Mouse (Mus musculus) stomach, embryonic 16.5 days (tissue): ENCODE results near the gene Pias4. TPM values are rescaled to one million over a fixed set of nuclear protein-coding genes. Genes with fewer than 3 reads are reported as not detected.
A peak's percentile ranks its signal among the peaks of the same experiment; 100 is the strongest.

ENCODE experiments used
- ATAC-seq: fragments of 200-750 bp; cut with Nextera tagmentation; 2 replicates; pipeline ENCODE4 v1.8.0; 2017; ENCODE audit warnings: moderate number of reproducible peaks, moderate TSS enrichment; ENCODE audit not compliant: insufficient read depth, low FRiP score
- H3K27ac ChIP-seq: fragments of 300-500 bp; sonication (generic); 2 replicates; pipeline ENCODE4 v1.5.1; 2014; ENCODE audit warnings: low read length
- H3K27me3 ChIP-seq: fragments of 300-500 bp; sonication (generic); 2 replicates; pipeline ENCODE4 v1.6.1; 2014; ENCODE audit warnings: low read length, control low read depth, mixed read lengths; ENCODE audit not compliant: control insufficient read depth, insufficient read depth
- H3K36me3 ChIP-seq: fragments of 300-500 bp; sonication (generic); 2 replicates; pipeline ENCODE4 v1.6.1; 2014; ENCODE audit warnings: low read length; ENCODE audit not compliant: control insufficient read depth, insufficient read depth
- H3K4me1 ChIP-seq: fragments of 300-500 bp; sonication (generic); 2 replicates; pipeline ENCODE4 v1.6.1; 2014; ENCODE audit warnings: low read length, control low read depth, mixed read lengths; ENCODE audit not compliant: control insufficient read depth, insufficient read depth
- H3K4me2 ChIP-seq: fragments of 300-500 bp; sonication (generic); 2 replicates; pipeline ENCODE4 v1.6.1; 2014; ENCODE audit warnings: low read depth, low read length, mixed read lengths
- H3K4me3 ChIP-seq: fragments of 300-500 bp; sonication (generic); replicated peaks from 2 replicates; pipeline ENCODE4 v1.5.1; 2014; ENCODE audit warnings: mild to moderate bottlenecking, low read length
- H3K9ac ChIP-seq: fragments of 300-500 bp; sonication (generic); 2 replicates; pipeline ENCODE4 v1.6.1; 2014; ENCODE audit warnings: low read length
- H3K9me3 ChIP-seq: fragments of 300-500 bp; sonication (generic); replicated peaks from 2 replicates; pipeline ENCODE4 v1.6.1; 2016; ENCODE audit warnings: low read length, control low read depth; ENCODE audit not compliant: control insufficient read depth
- WGBS: fragments of 180-500 bp; shearing (Covaris S2); extraction: QIAGEN DNeasy Blood & Tissue Kit; methylation state at CpG from one replicate; pipeline ENCODE4 v1.1.7; 2014; 5-methylcytosine and 5-hydroxymethylcytosine counted together
- polyA plus RNA-seq: library from polyadenylated mRNA; unstranded; fragments of >200 nt; fragmentation: Nextera tagmentation; extraction: Ambion mirVana; gene quantifications from 2 replicates; pipeline ENCODE4 v1.2.1, GENCODE M21; 2015

Gene Pias4
- polyA plus RNA-seq, 1 experiment from 2014 or later, result 34.8 TPM

DNA sequence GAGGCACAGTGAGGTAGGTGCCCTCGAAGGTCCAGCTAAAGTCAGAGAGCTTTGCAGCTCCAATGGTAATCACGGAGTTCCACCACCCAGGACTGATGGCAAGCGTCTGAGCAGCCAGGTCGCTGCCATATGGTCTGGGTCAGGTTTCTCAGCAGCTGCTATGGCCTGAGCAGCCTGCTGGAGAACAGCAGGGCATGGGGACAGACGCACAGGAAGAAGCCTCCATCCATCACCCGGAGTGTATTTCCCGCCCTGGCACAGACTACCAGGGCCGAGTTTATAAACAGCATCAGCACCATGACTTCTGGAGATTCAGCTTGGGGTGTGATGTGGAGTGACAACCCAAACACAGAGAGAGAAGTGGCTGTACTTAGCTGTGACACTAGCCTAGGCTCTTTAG lies 2.6 kb downstream of the Pias4 start:
- WGBS, result 59% methylated on average over 8 of the region's 8 CpGs
- Histone ChIP-seq H3K4me1 (peaks cover 18% of the 10 kb centered on the region), H3K9me3 (no peaks in the 10 kb centered on the region), H3K4me3 (no peak overlapping the region), H3K27me3 (no peaks in the 10 kb centered on the region), H3K4me2 (no peak overlapping the region), H3K9ac (no peak overlapping the region), H3K36me3 (peaks cover 13% of the 10 kb centered on the region; the same call in 1 of the 2 replicates), H3K27ac (no peak overlapping the region)
- no peak for ATAC-seq

DNA sequence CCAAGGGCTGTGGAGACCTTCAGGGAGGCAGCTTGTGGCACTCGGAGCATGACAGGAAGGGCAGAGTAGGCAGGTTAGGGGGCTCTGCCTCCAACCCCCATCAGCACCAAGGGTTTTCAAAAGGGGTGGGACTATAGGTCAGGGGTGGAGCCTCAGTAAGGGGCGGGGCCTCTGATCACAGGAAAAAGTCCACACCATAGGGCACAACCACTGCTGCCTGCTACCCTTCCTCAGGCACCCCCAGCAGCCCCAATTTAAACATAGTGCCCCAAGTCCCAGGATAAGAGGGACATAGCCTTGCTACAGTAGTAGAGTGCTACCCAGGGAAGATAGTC lies 5.4 kb downstream of the Pias4 start:
- H3K4me2 ChIP-seq, result no peak overlapping the region
- peaks cover 14% of the 10 kb centered on the region for H3K4me1 ChIP-seq
- H3K27ac ChIP-seq, result no peak overlapping the region
- no peaks in the 10 kb centered on the region for H3K27me3 ChIP-seq
- no peak overlapping the region for H3K4me3 ChIP-seq
- WGBS, result 67% methylated on average over 2 of the region's 2 CpGs
- H3K36me3 ChIP-seq, result peaks cover 21% of the 10 kb centered on the region; the same call in 1 of the 2 replicates
- no peak for ATAC-seq
- H3K9me3 ChIP-seq, result no peaks in the 10 kb centered on the region
- H3K9ac ChIP-seq, result no peak overlapping the region

DNA sequence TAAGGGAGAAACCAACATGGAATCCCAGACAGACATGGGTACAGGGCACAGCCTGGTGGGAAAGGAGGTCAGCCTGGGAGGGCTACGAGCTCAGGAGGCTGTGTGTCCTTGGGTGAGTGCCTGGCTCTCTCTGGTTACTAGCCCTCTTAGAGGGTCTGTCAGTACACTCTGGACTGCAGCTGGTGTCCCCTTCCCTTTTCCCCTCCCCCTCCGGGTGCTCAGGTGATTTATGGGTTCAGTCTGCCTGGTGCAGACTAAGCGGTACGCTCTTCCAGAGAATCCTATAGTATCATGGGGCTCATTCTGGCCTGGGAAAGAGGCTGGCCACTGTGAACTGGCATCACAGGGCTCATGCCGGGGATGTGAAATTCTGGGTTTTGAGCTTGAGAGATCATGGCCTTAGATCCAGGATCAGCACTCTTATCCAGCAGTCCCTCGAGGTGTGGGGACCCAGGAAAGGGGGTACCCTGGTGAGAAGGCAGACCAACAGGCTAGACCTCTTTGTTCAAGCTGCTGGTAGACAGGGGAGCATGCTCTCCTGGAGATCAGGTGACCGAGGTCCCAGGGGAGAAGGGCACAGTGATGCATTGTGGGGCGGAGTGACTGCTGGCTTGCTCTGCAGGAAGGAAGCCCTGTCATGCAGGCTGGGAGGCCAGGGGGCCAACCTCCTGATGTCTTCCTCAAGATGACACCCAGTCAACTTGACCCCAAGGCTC lies 6.0 kb downstream of the Pias4 start:
- 65% methylated on average over 8 of the region's 8 CpGs for WGBS
- H3K9ac ChIP-seq, result no peak overlapping the region
- H3K9me3 ChIP-seq, result no peaks in the 10 kb centered on the region
- H3K27ac ChIP-seq, result no peak overlapping the region
- H3K4me2 ChIP-seq, result no peak overlapping the region
- H3K4me3 ChIP-seq, result no peak overlapping the region
- peaks cover 26% of the 10 kb centered on the region; the same call in 1 of the 2 replicates for H3K36me3 ChIP-seq
- H3K4me1 ChIP-seq, result peaks cover 12% of the 10 kb centered on the region
- H3K27me3 ChIP-seq, result no peaks in the 10 kb centered on the region
- ATAC-seq, result no peak

DNA sequence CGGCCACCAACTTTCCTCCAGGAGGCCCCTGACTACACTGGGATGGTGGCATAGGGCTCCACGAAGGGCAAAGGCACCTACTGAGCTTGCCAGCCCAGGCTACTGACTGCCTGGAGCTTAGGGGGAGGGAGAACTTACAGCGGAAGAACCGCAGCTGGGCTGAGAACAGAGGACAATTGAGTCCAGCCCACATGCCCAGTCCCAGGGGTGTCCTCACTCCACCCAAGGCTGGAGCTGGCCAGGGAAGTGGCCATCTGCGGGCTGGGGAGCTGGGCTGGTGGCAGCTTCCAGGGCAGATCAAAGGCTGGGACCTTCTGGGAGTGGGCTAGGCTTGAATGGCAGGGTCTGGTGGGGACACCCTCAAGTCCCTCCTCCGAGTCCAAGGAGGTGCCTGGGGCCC lies 13.0 kb downstream of the Pias4 start:
- Histone ChIP-seq H3K4me3 (no peak overlapping the region), H3K4me2 (no peak overlapping the region), H3K27ac (peak overlapping the region; percentile 28), H3K4me1 (no peaks in the 10 kb centered on the region), H3K36me3 (peaks cover 47% of the 10 kb centered on the region), H3K9ac (0 out of 2 replicates have a peak overlapping the region, but pooled peaks have one; percentile 8), H3K27me3 (no peaks in the 10 kb centered on the region), H3K9me3 (no peaks in the 10 kb centered on the region)
- no peak for ATAC-seq
- whole genome bisulfite sequencing, result 79% methylated on average over 6 of the region's 6 CpGs

DNA sequence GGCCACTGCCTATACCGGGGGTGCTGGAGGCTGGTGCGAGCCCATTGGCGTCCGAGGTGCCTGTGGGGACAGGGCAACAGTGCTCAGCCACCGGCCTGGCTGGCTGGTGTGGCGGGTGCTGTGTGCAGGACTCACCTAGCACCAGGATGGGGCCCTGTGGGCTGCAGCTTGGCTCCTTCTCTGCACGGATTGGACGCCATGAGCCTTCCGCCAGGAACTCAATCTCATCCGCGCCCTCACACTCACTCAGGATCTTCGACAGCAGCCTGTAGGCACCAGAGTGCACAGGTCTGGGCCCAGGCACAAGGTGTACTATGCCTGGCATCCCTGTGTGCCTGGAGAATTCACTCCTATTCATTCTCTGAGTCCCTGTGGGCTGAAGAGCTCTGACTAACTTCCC lies 13.4 kb downstream of the Pias4 start:
- no peak for ATAC-seq
- no peak overlapping the region; the same call in 1 of the 2 replicates for H3K27ac ChIP-seq
- H3K4me2 ChIP-seq, result no peak overlapping the region
- no peak overlapping the region for H3K4me3 ChIP-seq
- H3K27me3 ChIP-seq, result no peaks in the 10 kb centered on the region
- H3K9ac ChIP-seq, result no peak overlapping the region
- WGBS, result 87% methylated on average over 12 of the region's 12 CpGs
- no peaks in the 10 kb centered on the region for H3K4me1 ChIP-seq
- no peaks in the 10 kb centered on the region for H3K9me3 ChIP-seq
- peaks cover 49% of the 10 kb centered on the region for H3K36me3 ChIP-seq

DNA sequence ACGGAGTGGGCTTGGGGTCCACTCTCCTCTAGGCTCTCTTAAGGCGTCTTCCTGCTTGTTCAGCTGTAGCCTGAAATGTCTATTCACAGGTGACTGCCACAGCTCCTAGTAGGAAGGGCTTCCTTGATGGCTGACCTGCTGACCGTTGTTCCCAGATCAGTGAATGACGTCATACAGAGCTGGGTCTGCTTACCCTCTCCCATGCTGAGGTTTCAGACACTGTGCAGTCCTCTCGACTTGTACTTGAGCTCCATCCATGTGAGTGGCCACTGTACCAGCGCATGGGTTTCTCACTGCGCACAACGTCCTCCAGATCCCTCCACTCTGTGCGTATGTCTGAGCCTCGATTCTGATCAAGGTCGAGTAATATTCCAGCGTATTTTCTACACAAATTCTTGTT lies 15.1 kb downstream of the Pias4 start:
- WGBS, result 67% methylated on average over 12 of the region's 12 CpGs
- Histone ChIP-seq H3K4me2 (no peak overlapping the region), H3K9me3 (no peaks in the 10 kb centered on the region), H3K36me3 (peaks cover 59% of the 10 kb centered on the region), H3K4me3 (no peak overlapping the region), H3K27ac (peak overlapping the region; percentile 34), H3K9ac (no peak overlapping the region), H3K4me1 (no peaks in the 10 kb centered on the region), H3K27me3 (no peaks in the 10 kb centered on the region)
- ATAC-seq, result no peak

DNA sequence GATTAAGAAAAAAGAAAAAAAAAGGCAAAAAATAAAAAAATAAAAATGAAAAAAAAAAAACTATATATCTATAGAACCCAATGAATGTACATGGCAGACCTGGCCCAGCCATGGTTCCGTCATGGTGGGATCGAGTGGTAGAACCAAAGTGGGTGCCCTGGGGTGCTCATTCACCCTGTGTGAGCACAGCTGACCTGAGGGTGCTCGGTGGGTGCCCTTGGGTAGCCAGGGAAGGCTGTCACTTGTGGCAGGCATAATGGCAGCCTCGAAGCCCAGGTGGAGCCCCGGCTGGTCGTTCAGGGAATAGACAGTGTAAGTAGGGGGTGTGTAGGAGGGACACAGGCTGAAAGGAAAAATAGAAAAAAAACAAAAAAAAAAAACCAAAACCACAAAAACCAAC lies 16.5 kb downstream of the Pias4 start:
- H3K4me3 ChIP-seq, result no peak overlapping the region
- no peak overlapping the region for H3K4me2 ChIP-seq
- 67% methylated on average over 6 of the region's 6 CpGs for WGBS

DNA sequence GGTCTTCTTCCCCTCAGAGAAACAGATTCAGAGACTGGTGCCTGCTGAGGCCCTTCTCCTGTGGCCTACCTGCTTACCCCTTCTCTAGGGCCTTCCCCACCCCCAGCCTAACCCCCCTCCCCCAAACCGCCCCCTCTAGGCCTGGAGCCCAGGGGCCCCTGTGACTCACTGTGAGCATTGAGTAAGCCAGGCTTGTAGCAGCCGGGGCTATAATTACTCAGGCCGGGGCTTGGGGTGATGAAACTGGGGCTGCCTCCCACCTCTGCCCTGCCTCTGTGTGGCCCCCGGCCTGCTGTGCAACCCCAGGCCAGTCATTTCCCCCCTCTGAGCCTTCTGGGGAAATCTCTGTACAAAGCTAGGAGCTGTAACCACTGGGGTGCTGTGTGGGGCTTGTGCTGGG lies 21.4 kb downstream of the Pias4 start:
- peak overlapping the region; percentile 46 for H3K4me2 ChIP-seq
- H3K27me3 ChIP-seq, result no peaks in the 10 kb centered on the region
- 73% methylated on average over 4 of the region's 4 CpGs for WGBS
- peaks cover 25% of the 10 kb centered on the region for H3K4me1 ChIP-seq
- peak overlapping the region; percentile 88 for H3K27ac ChIP-seq
- peaks cover 55% of the 10 kb centered on the region for H3K36me3 ChIP-seq
- peak overlapping the region; percentile 25 for H3K4me3 ChIP-seq
- H3K9ac ChIP-seq, result peak overlapping the region; percentile 58
- no peaks in the 10 kb centered on the region for H3K9me3 ChIP-seq
- ATAC-seq, result no peak

More for the DNA sequence above, 16.5 kb downstream of the Pias4 start:
- Histone ChIP-seq H3K36me3 (peaks cover 56% of the 10 kb centered on the region), H3K9me3 (no peaks in the 10 kb centered on the region), H3K27me3 (no peaks in the 10 kb centered on the region), H3K4me1 (peaks cover 2% of the 10 kb centered on the region; the same call in 1 of the 2 replicates), H3K27ac (no peak overlapping the region), H3K9ac (no peak overlapping the region)
- ATAC-seq, result no peak

DNA sequence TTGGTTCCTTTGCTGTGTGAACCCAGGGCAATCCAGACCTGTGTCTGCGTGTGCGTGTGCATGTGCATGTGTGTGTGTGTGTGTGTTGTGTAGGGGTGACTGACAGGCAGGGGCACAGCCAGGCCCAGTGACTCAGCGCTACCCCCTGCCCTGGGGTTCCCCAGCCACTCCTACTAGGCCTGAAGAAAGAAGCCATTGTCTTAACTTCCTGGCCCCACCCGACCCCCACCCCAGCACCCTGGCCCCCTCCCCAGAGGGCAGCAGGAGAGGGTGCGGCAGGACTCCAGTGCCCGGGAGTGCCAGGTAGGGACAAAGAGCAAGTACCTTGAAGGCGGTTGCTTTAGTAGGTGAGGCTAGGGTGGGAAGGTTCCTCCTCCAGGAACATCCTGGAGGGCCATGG lies 21.9 kb downstream of the Pias4 start:
- Histone ChIP-seq H3K4me3 (peak overlapping the region; percentile 25), H3K4me2 (peak overlapping the region; percentile 46), H3K27me3 (no peaks in the 10 kb centered on the region), H3K9me3 (no peaks in the 10 kb centered on the region), H3K9ac (peak overlapping the region; percentile 58), H3K36me3 (peaks cover 55% of the 10 kb centered on the region), H3K27ac (peak overlapping the region; percentile 88), H3K4me1 (peaks cover 31% of the 10 kb centered on the region)
- ATAC-seq, result peak; percentile 75
- WGBS, result 56% methylated on average over 7 of the region's 7 CpGs
